Mouse (Mus musculus): ENCODE data around the gene Scarb1.

The Scarb1 gene

GRCm38 (mm10) chr5:125364851-125365429 is 24.0 kb upstream of the Scarb1 start:
- no peak for DNase-seq (ENCODE audit: low spot score)

GRCm38 (mm10) chr5:125363894-125364293 is 23.0 kb upstream of the Scarb1 start:
- no peak for DNase-seq (ENCODE audit: low spot score)

GRCm38 (mm10) chr5:125360981-125361510 is 20.2 kb upstream of the Scarb1 start:
- no peak for DNase-seq (ENCODE audit: low spot score)

GRCm38 (mm10) chr5:125360566-125360965 is 19.7 kb upstream of the Scarb1 start:
- no peak for DNase-seq (ENCODE audit: low spot score)

- DNase-seq (ENCODE audit: low spot score) = no peak
Measured at GRCm38 (mm10) chr5:125358270-125358608, 17.3 kb upstream of the Scarb1 start.

GRCm38 (mm10) chr5:125357543-125358269 is 16.8 kb upstream of the Scarb1 start:
- DNase-seq (ENCODE audit: low spot score) = no peak

- no peak for DNase-seq (ENCODE audit: low spot score)
Measured at GRCm38 (mm10) chr5:125355650-125356049, 14.8 kb upstream of the Scarb1 start.

- no peak for DNase-seq (ENCODE audit: low spot score)
Measured at GRCm38 (mm10) chr5:125354885-125355492, 14.1 kb upstream of the Scarb1 start.

GRCm38 (mm10) chr5:125352781-125353294 is 11.9 kb upstream of the Scarb1 start:
- DNase-seq (ENCODE audit: low spot score) = no peak

- no peak for DNase-seq (ENCODE audit: low spot score)
Measured at GRCm38 (mm10) chr5:125351939-125352338, 11.0 kb upstream of the Scarb1 start.

GRCm38 (mm10) chr5:125351057-125351456 is 10.2 kb upstream of the Scarb1 start:
- no peak for DNase-seq (ENCODE audit: low spot score)

- DNase-seq (ENCODE audit: low spot score) = no peak
Measured at GRCm38 (mm10) chr5:125349391-125349790, 8.5 kb upstream of the Scarb1 start.

- peak; percentile 38 for DNase-seq (ENCODE audit: low spot score)
Measured at GRCm38 (mm10) chr5:125348487-125348886, 7.6 kb upstream of the Scarb1 start.

GRCm38 (mm10) chr5:125348067-125348466 is 7.2 kb upstream of the Scarb1 start:
- no peak for DNase-seq (ENCODE audit: low spot score)

- no peak for DNase-seq (ENCODE audit: low spot score)
Measured at GRCm38 (mm10) chr5:125344296-125344695, 3.4 kb upstream of the Scarb1 start.

GRCm38 (mm10) chr5:125341459-125342090 is 681 bp upstream of the Scarb1 start:
- no peak for DNase-seq (ENCODE audit: low spot score)

GRCm38 (mm10) chr5:125339851-125340531 is 903 bp downstream of the Scarb1 start:
- DNase-seq (ENCODE audit: low spot score) = peak; percentile 47

- DNase-seq (ENCODE audit: low spot score) = peak; percentile 80
Measured at GRCm38 (mm10) chr5:125339108-125339751, 1.7 kb downstream of the Scarb1 start.

- no peak for DNase-seq (ENCODE audit: low spot score)
Measured at GRCm38 (mm10) chr5:125337526-125337925, 3.4 kb downstream of the Scarb1 start.

- no peak for DNase-seq (ENCODE audit: low spot score)
Measured at GRCm38 (mm10) chr5:125337012-125337411, 3.9 kb downstream of the Scarb1 start.

GRCm38 (mm10) chr5:125333009-125333408 is 7.9 kb downstream of the Scarb1 start:
- no peak for DNase-seq (ENCODE audit: low spot score)
